Mouse (Mus musculus): Measurements from ENCODE around the gene Tmem60. TPM values are rescaled to one million over a fixed set of nuclear protein-coding genes. Genes with fewer than 3 reads are reported as not detected.

The Tmem60 gene
- polyA plus RNA-seq (2017; shearing (Covaris generic)): 59.0 TPM

DNA sequence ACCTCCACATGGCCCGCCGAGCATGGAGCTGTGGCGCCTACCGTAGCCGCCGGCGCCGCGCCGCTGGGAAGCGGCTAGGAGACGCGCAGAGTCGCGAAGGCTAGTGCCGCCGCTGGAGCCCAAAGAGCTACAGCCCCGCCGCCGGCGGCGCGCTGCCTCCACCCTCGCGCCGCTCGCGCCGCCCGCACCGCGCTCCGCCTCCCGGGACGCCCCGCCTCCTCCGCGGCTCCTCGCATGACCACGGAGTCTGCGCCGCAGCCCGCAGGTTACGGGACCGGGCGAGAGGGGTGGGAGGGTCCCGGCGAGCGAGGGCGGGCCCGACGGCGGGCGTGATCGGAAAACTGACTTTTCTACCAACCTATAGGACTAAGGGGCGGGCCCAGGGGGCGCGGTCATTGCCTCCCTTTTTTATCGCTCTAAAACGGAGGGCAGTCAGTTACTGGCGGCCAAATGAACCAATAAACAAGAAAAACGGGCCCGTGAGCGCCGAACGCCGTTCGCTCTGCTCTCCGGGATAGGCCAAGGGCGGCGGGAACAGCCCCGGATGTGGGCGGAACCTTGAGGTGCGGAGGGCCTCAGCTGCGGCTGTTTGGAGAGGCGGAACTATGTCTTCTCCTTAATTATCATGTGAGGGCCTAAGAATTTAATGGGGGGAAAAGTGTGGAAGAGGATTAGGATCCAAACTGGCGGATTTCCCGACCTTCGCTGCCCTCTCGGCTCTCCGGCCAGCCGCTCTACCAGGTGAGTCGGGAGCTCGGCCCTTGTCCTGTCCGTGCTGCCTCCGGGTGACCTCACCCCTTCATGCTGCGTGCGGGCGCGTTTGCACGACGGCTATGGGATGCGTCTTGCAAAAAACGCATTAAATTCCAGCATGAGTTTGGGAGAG lies at the start of gene Tmem60, which contains the start of gene Phtf2:
TSS of gene Tmem60 (plus strand) at position 277 of the 886 bp plus-strand sequence.
TSS of gene Phtf2 (minus strand) at position 210 of the 886 bp plus-strand sequence.

Other genes with a start within 250 kb of the Tmem60 start
- 55.8 TPM for gene Phtf2, start 67 bp upstream of the Tmem60 start, polyA plus RNA-seq (2017; shearing (Covaris generic))
- gene Rsbn1l, start 74.2 kb downstream of the Tmem60 start, polyA plus RNA-seq (2017; shearing (Covaris generic)): 20.2 TPM
- 4.7 TPM for gene Ptpn12, start 173.7 kb downstream of the Tmem60 start, polyA plus RNA-seq (2017; shearing (Covaris generic))